Mouse (Mus musculus): Measurements from ENCODE around the gene Fam3c.

- TF ChIP-seq POLR2A (IDR thresholded peaks at IDR 0.05; ENCODE audit: insufficient read depth, low read length): no peak
- TF ChIP-seq CTCF (IDR thresholded peaks at IDR 0.05; ENCODE audit: low read depth, low read length): no peak
Observed at GRCm38 (mm10) chr6:22359019-22359418, 3.0 kb upstream of the Fam3c start.
